Mouse (Mus musculus) brown adipose tissue, adult 24 weeks (tissue): ENCODE measurements around the gene Slc34a2. TPM values are rescaled to one million over a fixed set of nuclear protein-coding genes. Genes with fewer than 3 reads are reported as not detected.

ENCODE experiments used
- H3K27ac ChIP-seq: fragments of 200-500 bp; replicated peaks from 2 replicates; pipeline ENCODE4 v1.5.1; 2012; ENCODE audit warnings: low read depth, mild to moderate bottlenecking, low read length
- H3K4me1 ChIP-seq: fragments of 200-500 bp; 2 replicates; pipeline ENCODE4 v1.6.1; 2012; ENCODE audit warnings: low read length, mixed read lengths; ENCODE audit not compliant: control insufficient read depth, insufficient read depth, insufficient read length
- H3K4me3 ChIP-seq: fragments of 200-500 bp; 2 replicates; pipeline ENCODE4 v1.5.1; 2012; ENCODE audit warnings: low read depth, mild to moderate bottlenecking, low read length, moderate library complexity; ENCODE audit not compliant: insufficient read depth
- polyA plus RNA-seq: library from polyadenylated mRNA; stranded (reverse); fragments of >200 nt; gene quantifications from 2 replicates; pipeline ENCODE4 v1.2.4, GENCODE M21; 2012; ENCODE audit not compliant: missing spikeins, insufficient read depth, insufficient read length

The Slc34a2 gene
- polyA plus RNA-seq, 1 experiment: not detected

GRCm38 (mm10) chr5:53009770-53010133 is 28.1 kb upstream of the Slc34a2 start:
- no peak overlapping the region for H3K4me3 ChIP-seq
- no peaks in the 10 kb centered on the region for H3K4me1 ChIP-seq
- no peak overlapping the region for H3K27ac ChIP-seq

GRCm38 (mm10) chr5:53011327-53011726 is 26.6 kb upstream of the Slc34a2 start:
- H3K4me1 ChIP-seq: no peaks in the 10 kb centered on the region
- H3K4me3 ChIP-seq: no peak overlapping the region
- H3K27ac ChIP-seq: no peak overlapping the region

- Histone ChIP-seq H3K4me1 (no peaks in the 10 kb centered on the region), H3K4me3 (no peak overlapping the region), H3K27ac (no peak overlapping the region)
Observed at GRCm38 (mm10) chr5:53016606-53017005, 21.3 kb upstream of the Slc34a2 start.

- Histone ChIP-seq H3K27ac (no peak overlapping the region), H3K4me3 (no peak overlapping the region), H3K4me1 (no peaks in the 10 kb centered on the region)
Observed at GRCm38 (mm10) chr5:53018316-53018715, 19.6 kb upstream of the Slc34a2 start.

- Histone ChIP-seq H3K4me3 (no peak overlapping the region), H3K27ac (no peak overlapping the region), H3K4me1 (no peaks in the 10 kb centered on the region)
Observed at GRCm38 (mm10) chr5:53023432-53023831, 14.4 kb upstream of the Slc34a2 start.

GRCm38 (mm10) chr5:53023901-53024300 is 14.0 kb upstream of the Slc34a2 start:
- Histone ChIP-seq H3K4me1 (no peaks in the 10 kb centered on the region), H3K27ac (no peak overlapping the region)

GRCm38 (mm10) chr5:53025276-53025973 is 12.5 kb upstream of the Slc34a2 start:
- Histone ChIP-seq H3K4me3 (no peak overlapping the region), H3K4me1 (no peaks in the 10 kb centered on the region), H3K27ac (no peak overlapping the region)

More at GRCm38 (mm10) chr5:53023901-53024300, 14.0 kb upstream of the Slc34a2 start:
- no peak overlapping the region for H3K4me3 ChIP-seq

- Histone ChIP-seq H3K27ac (no peak overlapping the region), H3K4me3 (no peak overlapping the region), H3K4me1 (no peaks in the 10 kb centered on the region)
Observed at GRCm38 (mm10) chr5:53031346-53031745, 6.5 kb upstream of the Slc34a2 start.

- H3K4me3 ChIP-seq: no peak overlapping the region
- peaks cover 5% of the 10 kb centered on the region for H3K4me1 ChIP-seq
- no peak overlapping the region for H3K27ac ChIP-seq
Observed at GRCm38 (mm10) chr5:53042034-53042748, 4.3 kb downstream of the Slc34a2 start.

- no peak overlapping the region; the same call in 1 of the 2 replicates for H3K27ac ChIP-seq
- peaks cover 5% of the 10 kb centered on the region for H3K4me1 ChIP-seq
- no peak overlapping the region for H3K4me3 ChIP-seq
Observed at GRCm38 (mm10) chr5:53042771-53043371, 5.0 kb downstream of the Slc34a2 start.

- H3K27ac ChIP-seq: no peak overlapping the region
Observed at GRCm38 (mm10) chr5:53043716-53044115, 5.8 kb downstream of the Slc34a2 start.

GRCm38 (mm10) chr5:53047951-53048350 is 10.1 kb downstream of the Slc34a2 start:
- Histone ChIP-seq H3K4me1 (peaks cover 3% of the 10 kb centered on the region; the same call in 1 of the 2 replicates), H3K4me3 (no peak overlapping the region), H3K27ac (no peak overlapping the region)

More at GRCm38 (mm10) chr5:53043716-53044115, 5.8 kb downstream of the Slc34a2 start:
- Histone ChIP-seq H3K4me1 (peaks cover 5% of the 10 kb centered on the region), H3K4me3 (no peak overlapping the region)

- Histone ChIP-seq H3K27ac (no peak overlapping the region), H3K4me3 (no peak overlapping the region)
Observed at GRCm38 (mm10) chr5:53048599-53048998, 10.7 kb downstream of the Slc34a2 start.

GRCm38 (mm10) chr5:53049046-53049445 is 11.2 kb downstream of the Slc34a2 start:
- Histone ChIP-seq H3K4me1 (no peaks in the 10 kb centered on the region), H3K27ac (no peak overlapping the region), H3K4me3 (no peak overlapping the region)

More at GRCm38 (mm10) chr5:53048599-53048998, 10.7 kb downstream of the Slc34a2 start:
- no peaks in the 10 kb centered on the region for H3K4me1 ChIP-seq

GRCm38 (mm10) chr5:53050963-53051362 is 13.1 kb downstream of the Slc34a2 start:
- no peaks in the 10 kb centered on the region for H3K4me1 ChIP-seq
- no peak overlapping the region for H3K27ac ChIP-seq
- no peak overlapping the region for H3K4me3 ChIP-seq
